In the genomic region with DNA sequence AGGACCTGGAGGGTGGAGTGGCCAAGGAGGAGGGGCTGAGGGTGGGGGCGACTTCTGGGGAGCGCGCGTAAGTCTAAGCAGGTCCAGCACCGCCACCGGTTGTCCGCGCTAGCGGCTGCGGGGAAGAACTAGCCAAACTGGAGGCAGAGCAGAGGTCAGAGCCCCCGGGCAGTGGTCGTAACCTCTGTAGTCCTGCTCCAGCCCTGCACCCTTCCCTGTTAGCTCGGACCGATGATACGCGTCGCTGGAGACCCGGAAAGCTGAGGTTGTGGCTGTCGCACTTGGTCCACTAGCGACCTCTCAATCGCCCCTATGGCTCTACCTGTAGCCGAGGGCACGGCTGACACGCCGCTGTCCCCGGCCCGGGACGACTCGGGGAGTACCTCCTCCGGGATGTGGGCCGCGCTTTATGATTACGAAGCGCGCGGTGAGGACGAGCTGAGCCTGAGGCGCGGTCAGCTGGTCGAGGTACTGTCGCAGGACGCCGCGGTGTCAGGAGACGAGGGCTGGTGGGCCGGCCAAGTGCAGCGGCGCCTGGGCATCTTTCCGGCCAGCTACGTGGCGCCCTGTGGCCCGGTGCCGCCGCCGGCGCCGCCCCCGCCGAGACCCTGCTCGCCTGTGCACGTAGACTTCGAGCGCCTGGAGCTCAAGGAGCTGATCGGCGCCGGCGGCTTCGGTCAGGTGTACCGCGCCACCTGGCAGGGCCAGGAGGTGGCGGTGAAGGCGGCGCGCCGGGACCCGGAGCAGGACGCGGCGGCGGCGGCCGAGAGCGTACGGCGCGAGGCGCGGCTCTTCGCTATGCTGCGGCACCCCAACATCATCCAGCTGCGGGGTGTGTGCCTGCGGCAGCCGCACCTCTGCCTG, we compare ENCODE assay signal across 8 mouse cellular contexts. TPM values are rescaled to one million over a fixed set of nuclear protein-coding genes. Genes with fewer than 3 reads are reported as not detected.
A peak's percentile ranks its signal among the peaks of the same experiment; 100 is the strongest.
DNase-seq lines count a peak whose midpoint lies in the region; ATAC-seq and TF ChIP-seq lines count a peak whose summit lies in the region.

A gene (plus strand): TSS at position 86 of the 864 bp plus-strand sequence.

- no peak for TF ChIP-seq CTCF in layer of hippocampus, adult 2 months (conservative IDR thresholded peaks at IDR 0.05)

- no peaks in the 10 kb centered on the region for H3K9me3 ChIP-seq in kidney, embryonic 16.5 days (ENCODE audit: low read length)
- H3K9me3 ChIP-seq in midbrain, embryonic 11.5 days (ENCODE audit: control insufficient read depth, low read length), result no peaks in the 10 kb centered on the region

- peak within 1 kb of the TSS; percentile 74 for H3K9ac ChIP-seq in kidney, embryonic 16.5 days (replicated peaks; ENCODE audit: low read length)
- H3K9ac ChIP-seq in midbrain, embryonic 11.5 days (ENCODE audit: low read length), result peak within 1 kb of the TSS; percentile 33; the same call in 1 of the 2 replicates

- under 1% methylated on average over 91 of the region's 93 CpGs for WGBS in kidney, embryonic 16.5 days
- under 1% methylated on average over 80 of the region's 93 CpGs for WGBS in midbrain, embryonic 11.5 days

- no peaks in the 10 kb centered on the region for H3K36me3 ChIP-seq in kidney, embryonic 16.5 days (ENCODE audit: insufficient read depth, low read length)
- H3K36me3 ChIP-seq in midbrain, embryonic 11.5 days (ENCODE audit: control insufficient read depth, insufficient read depth, low read length), result no peaks in the 10 kb centered on the region

- peak; percentile 35 for ATAC-seq in granulocyte monocyte progenitor cell, adult 5-6 weeks (replicated peaks; ENCODE audit: poor library complexity, severe bottlenecking)
- peak; percentile 50 for ATAC-seq in kidney, embryonic 16.5 days (ENCODE audit: low FRiP score, low TSS enrichment)
- peak; percentile 59 for ATAC-seq in midbrain, embryonic 11.5 days (ENCODE audit: low FRiP score)

- DNase-seq in layer of hippocampus, adult 2 months (ENCODE audit: low spot score in 2 of 2), result no peak
- DNase-seq in layer of hippocampus, postnatal 25 days (ENCODE audit: extremely low spot score in 1 of 2, low spot score in 1 of 2), result no peak
- DNase-seq in cerebellum, adult 8-10 months, result peak; percentile 27
- peak; percentile 96 for DNase-seq in midbrain, embryonic 11.5 days (ENCODE audit: low spot score, missing footprints)
- DNase-seq in frontal cortex, postnatal 25 days (ENCODE audit: low spot score in 2 of 2), result no peak
- DNase-seq in left cerebral cortex, adult 11 months (ENCODE audit: low spot score), result no peak

- H3K27me3 ChIP-seq in kidney, embryonic 16.5 days (ENCODE audit: insufficient read depth, low read length), result peaks cover 44% of the 10 kb centered on the region
- H3K27me3 ChIP-seq in midbrain, embryonic 11.5 days (ENCODE audit: control insufficient read depth, insufficient read depth, low read length), result peaks cover 53% of the 10 kb centered on the region

- H3K4me1 ChIP-seq in kidney, embryonic 16.5 days (ENCODE audit: insufficient read depth, low read length), result peaks cover 22% of the 10 kb centered on the region
- peaks cover 11% of the 10 kb centered on the region for H3K4me1 ChIP-seq in midbrain, embryonic 11.5 days (ENCODE audit: control insufficient read depth, insufficient read depth, low read length)

- H3K27ac ChIP-seq in layer of hippocampus, adult 2 months, result no peak within 1 kb of the TSS
- H3K27ac ChIP-seq in kidney, embryonic 16.5 days (ENCODE audit: low read length), result peak within 1 kb of the TSS; percentile 79
- H3K27ac ChIP-seq in midbrain, embryonic 11.5 days (ENCODE audit: low read depth, low read length), result no peak within 1 kb of the TSS

- peak within 1 kb of the TSS; percentile 96 for H3K4me2 ChIP-seq in kidney, embryonic 16.5 days (replicated peaks; ENCODE audit: low read depth, low read length)
- H3K4me2 ChIP-seq in midbrain, embryonic 11.5 days, result peak within 1 kb of the TSS; percentile 90

- H3K4me3 ChIP-seq in layer of hippocampus, adult 2 months, result peak within 1 kb of the TSS; percentile 64
- peak within 1 kb of the TSS; percentile 57 for H3K4me3 ChIP-seq in kidney, embryonic 16.5 days (ENCODE audit: low read length)
- H3K4me3 ChIP-seq in midbrain, embryonic 11.5 days (ENCODE audit: low read depth, low read length), result peak within 1 kb of the TSS; percentile 43

RNA-seq across cellular contexts. Expression of the gene that starts here (rescaled TPM):
- 1 to 10 TPM; 1.5 to 1.7 TPM for total RNA-seq in layer of hippocampus, adult 2 months (2021)
- total RNA-seq in layer of hippocampus, postnatal 25 days (2021), result 1 to 10 TPM; 1.1 to 1.5 TPM
- not detected in 2 replicates for total RNA-seq in granulocyte monocyte progenitor cell, adult 5-6 weeks (2014; fragmentation: Nextera tagmentation)
- total RNA-seq in granulocyte monocyte progenitor cell, adult 5-6 weeks (2017), result not detected in 2 replicates
- 3.9 and 4.1 TPM in 2 replicates for polyA plus RNA-seq in kidney, embryonic 16.5 days (2015; fragmentation: Nextera tagmentation; extraction: Ambion mirVana)
- polyA plus RNA-seq in midbrain, embryonic 11.5 days (2014; fragmentation: Nextera tagmentation; extraction: Ambion mirVana), result 0.03 and 0.11 TPM in 2 replicates

Comparison
In these comparisons a context has a peak if more than half of its experiments do, and no peak if none do; other contexts are left out.
1. Peak in ATAC-seq in granulocyte monocyte progenitor cell, adult 5-6 weeks; RNA of the gene not detected or under 1 TPM.
2. Peak in DNase-seq, ATAC-seq, H3K4me3 ChIP-seq, H3K9ac ChIP-seq and H3K4me2 ChIP-seq in midbrain, embryonic 11.5 days; RNA of the gene not detected or under 1 TPM.